Mouse (Mus musculus) gonadal fat pad, adult 2 months (tissue): ENCODE data around the gene Pdcd4. TPM values are rescaled to one million over a fixed set of nuclear protein-coding genes. Genes with fewer than 3 reads are reported as not detected.
"Not testable (repeated sequence)": the region's sequence is repeated elsewhere in the genome, so short reads cannot be mapped to it uniquely, and the experiment has no call there.

ENCODE experiments used
- DNase-seq: peaks from one replicate; pipeline ENCODE4 v3.0.0-alpha.2; 2012; ENCODE audit warnings: low read depth
- polyA plus RNA-seq: library from polyadenylated mRNA; depleted of rRNA; stranded (reverse); fragments of >200 nt; gene quantifications from 2 replicates; pipeline ENCODE4 v1.2.3, GENCODE M21; 2012; rRNA removed

Pdcd4 gene
- polyA plus RNA-seq, 1 experiment, result 12.4 TPM

DNA sequence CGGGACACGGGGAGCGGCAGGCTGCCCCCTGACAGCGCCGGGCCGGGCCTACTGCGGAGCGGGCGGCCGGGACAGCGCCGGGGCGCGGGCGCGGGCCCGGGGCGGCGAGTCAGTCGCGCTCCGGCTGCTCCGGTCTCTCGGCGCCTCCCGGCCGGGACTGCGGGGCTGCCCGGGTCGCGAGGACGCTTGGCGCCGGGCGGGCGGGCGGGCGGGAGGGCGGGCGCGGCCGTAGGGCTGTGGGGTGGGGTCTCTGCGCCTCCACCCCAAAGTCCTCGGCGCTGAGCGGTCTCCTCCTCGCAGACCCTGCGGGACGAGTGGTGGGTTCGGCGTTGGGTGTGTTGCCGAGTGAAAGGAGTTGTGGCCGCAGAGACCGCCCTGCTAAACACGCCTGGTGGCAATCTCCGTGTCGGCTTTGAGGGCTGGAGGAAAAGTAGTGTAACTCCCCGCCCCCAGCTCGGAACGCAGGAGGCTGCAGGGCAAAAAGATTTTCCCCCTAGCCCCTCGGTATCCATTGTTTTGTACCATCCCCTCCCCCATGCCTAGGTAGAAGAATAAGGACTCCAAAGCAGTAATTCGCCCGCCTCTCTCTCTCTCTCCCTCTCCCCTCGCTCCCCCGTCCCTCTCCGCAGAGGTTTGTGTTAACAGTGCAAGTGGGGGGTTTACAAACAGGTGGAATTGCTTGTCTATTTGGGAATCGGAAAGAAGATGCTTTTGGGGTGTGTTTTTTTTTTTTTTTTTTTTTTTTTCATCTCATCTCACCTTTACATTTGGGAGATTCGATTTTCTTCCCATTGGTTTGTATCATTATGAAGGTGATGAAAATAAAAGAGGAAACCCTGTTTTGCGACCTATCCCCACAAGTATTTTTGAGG is 53.4 kb downstream of the Pdcd4 start:
- DNase-seq, result no peak

DNA sequence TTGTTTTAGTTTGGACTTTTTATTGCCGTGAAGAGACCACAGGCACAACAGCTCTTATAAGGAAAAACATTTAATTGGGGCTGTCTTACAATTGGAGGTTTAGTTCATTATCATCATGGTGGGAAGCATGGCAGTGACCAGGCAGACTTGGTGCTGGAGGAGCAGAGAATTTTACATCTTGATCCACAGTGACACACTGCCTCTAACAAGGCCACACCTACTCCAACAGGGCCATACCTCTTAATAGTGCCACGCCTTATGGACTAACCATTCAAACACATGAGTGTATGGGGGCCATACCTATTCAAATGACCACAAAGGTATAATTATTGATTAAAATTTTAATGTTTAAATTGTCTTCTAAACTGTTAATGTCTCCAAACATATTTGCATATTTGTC is 65.5 kb downstream of the Pdcd4 start:
- no peak for DNase-seq

GRCm38 (mm10) chr19:53962511-53962910 is 70.5 kb downstream of the Pdcd4 start:
- DNase-seq, result no peak

DNA sequence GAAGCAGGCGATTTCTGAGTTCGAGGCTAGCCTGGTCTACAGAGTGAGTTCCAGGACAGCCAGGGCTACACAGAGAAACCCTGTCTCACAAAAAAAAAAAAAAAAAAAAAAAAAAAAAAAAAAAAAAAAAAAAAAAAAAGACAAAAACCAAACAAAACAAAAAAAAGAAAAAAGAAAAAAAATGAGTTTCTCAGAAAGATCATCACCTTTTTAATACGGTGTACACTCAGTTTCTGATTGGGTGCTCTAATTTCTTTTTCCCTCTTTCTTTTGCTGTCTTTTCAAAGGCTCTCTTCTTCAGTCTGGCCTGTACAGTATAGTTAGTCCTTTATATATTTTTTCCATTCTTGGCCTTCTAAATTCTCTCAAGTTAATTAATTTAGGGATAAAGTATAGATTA is 72.3 kb downstream of the Pdcd4 start:
- DNase-seq, result not testable (repeated sequence)

- no peak for DNase-seq
Measured at GRCm38 (mm10) chr19:53964910-53965633, 73.0 kb downstream of the Pdcd4 start.

DNA sequence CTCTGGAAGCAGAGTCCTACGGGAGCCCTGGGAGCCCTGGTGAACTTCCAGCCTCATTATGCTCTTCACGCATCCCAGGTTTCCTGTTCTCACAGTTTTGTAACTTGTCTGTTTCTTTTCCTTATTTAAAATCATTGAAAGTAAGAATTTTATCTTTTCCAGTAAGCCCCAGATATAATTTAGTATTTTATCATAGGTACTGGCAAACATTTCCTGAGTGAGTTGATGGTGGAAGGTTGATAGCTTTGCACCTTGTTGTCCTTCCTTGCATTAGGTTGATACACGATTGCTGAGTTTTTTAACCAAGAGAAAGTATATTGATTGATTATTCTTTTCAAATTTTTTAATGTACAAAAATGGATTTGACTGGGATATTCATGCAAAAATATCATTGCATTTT is 77.2 kb downstream of the Pdcd4 start:
- no peak for DNase-seq

DNA sequence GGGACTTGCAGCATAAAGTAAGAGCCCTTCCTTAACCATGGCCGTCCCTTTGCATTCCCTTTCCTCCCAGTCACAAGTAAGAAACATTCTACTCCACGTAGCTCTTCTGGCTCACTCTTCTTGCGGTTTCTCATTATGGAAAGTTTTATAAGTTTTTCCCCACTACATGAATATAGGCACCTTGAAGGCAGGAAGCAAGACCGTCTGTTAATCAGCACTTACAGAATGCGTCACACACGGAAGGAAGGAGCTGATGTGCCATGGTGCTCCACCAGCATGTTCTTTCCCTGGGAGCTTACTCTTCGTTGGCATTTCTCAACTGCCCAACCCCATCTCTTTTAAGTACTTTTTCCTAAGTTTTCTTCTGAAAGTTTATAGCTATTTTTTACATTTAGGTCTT is 79.9 kb downstream of the Pdcd4 start:
- no peak for DNase-seq

DNA sequence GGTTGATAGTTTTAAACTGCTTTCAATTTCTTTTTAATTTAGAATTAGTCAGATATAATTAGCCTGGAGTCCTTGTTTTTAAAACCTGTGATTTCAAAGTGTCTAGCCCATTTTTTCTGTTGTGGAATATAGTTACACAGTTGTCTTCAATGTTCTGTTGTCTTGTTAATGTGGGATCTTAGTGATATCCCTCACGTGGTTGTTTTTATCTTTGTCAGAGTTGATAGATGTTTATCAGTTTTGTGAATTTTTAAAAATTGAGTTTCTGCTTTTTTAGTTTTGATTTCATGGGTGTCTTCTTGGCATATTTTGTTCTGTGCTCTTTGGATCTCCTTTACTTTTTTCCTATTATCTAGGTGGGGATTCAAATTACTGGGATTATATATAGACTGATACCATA is 81.6 kb downstream of the Pdcd4 start:
- no peak for DNase-seq

Other genes starting within 250 kb of the Pdcd4 start
- 1.9 and 2.2 TPM in 2 replicates for gene Rbm20, start 214.9 kb upstream of the Pdcd4 start, polyA plus RNA-seq
- 17.9 and 20.4 TPM in 2 replicates for gene Shoc2, start 52.1 kb downstream of the Pdcd4 start, polyA plus RNA-seq
- gene Bbip1, start 52.4 kb downstream of the Pdcd4 start, polyA plus RNA-seq, result 8.5 and 10.0 TPM in 2 replicates
- gene Adra2a, start 151.9 kb downstream of the Pdcd4 start, polyA plus RNA-seq, result 3.6 and 3.9 TPM in 2 replicates